Mouse (Mus musculus) spleen, adult 2 months (tissue): ENCODE data around the gene Robo2. TPM values are rescaled to one million over a fixed set of nuclear protein-coding genes. Genes with fewer than 3 reads are reported as not detected.

Source experiments
- DNase-seq, 2 experiments: peaks; one replicate each; pipeline versions ENCODE4 v3.0.0 to v3.0.0-alpha.2; 2012 to 2021; ENCODE audit warnings: low spot score in 2 of 2, low read depth in 1 of 2
- H3K27ac ChIP-seq: fragments of 200-500 bp; 2 replicates; pipeline ENCODE4 v1.5.1; 2012; ENCODE audit warnings: low read length, inconsistent platforms; ENCODE audit not compliant: insufficient read depth
- H3K27me3 ChIP-seq: fragments of 200-500 bp; 2 replicates; pipeline ENCODE4 v1.6.1; 2012; ENCODE audit warnings: mild to moderate bottlenecking, moderate library complexity, low read length, inconsistent platforms; ENCODE audit not compliant: control insufficient read depth, insufficient read depth
- H3K36me3 ChIP-seq: fragments of 200-500 bp; 2 replicates; pipeline ENCODE4 v1.6.1; 2012; ENCODE audit warnings: mild to moderate bottlenecking, low read length, inconsistent platforms; ENCODE audit not compliant: control insufficient read depth, insufficient read depth
- H3K4me1 ChIP-seq: fragments of 200-500 bp; 2 replicates; pipeline ENCODE4 v1.6.1; 2011; ENCODE audit warnings: inconsistent platforms; ENCODE audit not compliant: control insufficient read depth, insufficient read depth, insufficient read length
- H3K4me3 ChIP-seq: fragments of 200-500 bp; 2 replicates; pipeline ENCODE4 v1.5.1; 2011; ENCODE audit warnings: mild to moderate bottlenecking, inconsistent platforms; ENCODE audit not compliant: insufficient read depth, insufficient read length; ENCODE audit errors: extremely low read depth
- CTCF ChIP-seq: fragments of 200-500 bp; IDR thresholded peaks from 2 replicates; pipeline ENCODE4 v1.5.1; 2011; ENCODE audit warnings: mild to moderate bottlenecking, inconsistent platforms; ENCODE audit not compliant: insufficient read depth, insufficient read length, insufficient replicate concordance; ENCODE audit errors: extremely low read depth
- POLR2A ChIP-seq: fragments of 200-500 bp; IDR thresholded peaks from 2 replicates; pipeline ENCODE4 v1.6.1; 2011; ENCODE audit warnings: low read depth, low read length, inconsistent platforms
- WGBS: fragments of 180-500 bp; shearing (Covaris S2); methylation state at CpG from one replicate; pipeline ENCODE4 v1.1.7; 2018; 5-methylcytosine and 5-hydroxymethylcytosine counted together
- polyA plus RNA-seq: library from polyadenylated mRNA; depleted of rRNA; stranded (reverse); fragments of >200 nt; gene quantifications from 2 replicates; pipeline ENCODE4 v1.2.3, GENCODE M21; 2012

Gene Robo2
- polyA plus RNA-seq, 1 experiment = 5.2 TPM

GRCm38 (mm10) chr16:74420324-74420723 is 8.7 kb upstream of the Robo2 start:
- TF ChIP-seq CTCF = no peak
- no peak for TF ChIP-seq POLR2A
- Histone ChIP-seq H3K27me3 (no peaks in the 10 kb centered on the region), H3K36me3 (no peaks in the 10 kb centered on the region), H3K4me3 (no peak overlapping the region), H3K27ac (no peak overlapping the region), H3K4me1 (no peaks in the 10 kb centered on the region)
- DNase-seq = no peak
- WGBS = 82% methylated on average over 2 of the region's 2 CpGs

DNA sequence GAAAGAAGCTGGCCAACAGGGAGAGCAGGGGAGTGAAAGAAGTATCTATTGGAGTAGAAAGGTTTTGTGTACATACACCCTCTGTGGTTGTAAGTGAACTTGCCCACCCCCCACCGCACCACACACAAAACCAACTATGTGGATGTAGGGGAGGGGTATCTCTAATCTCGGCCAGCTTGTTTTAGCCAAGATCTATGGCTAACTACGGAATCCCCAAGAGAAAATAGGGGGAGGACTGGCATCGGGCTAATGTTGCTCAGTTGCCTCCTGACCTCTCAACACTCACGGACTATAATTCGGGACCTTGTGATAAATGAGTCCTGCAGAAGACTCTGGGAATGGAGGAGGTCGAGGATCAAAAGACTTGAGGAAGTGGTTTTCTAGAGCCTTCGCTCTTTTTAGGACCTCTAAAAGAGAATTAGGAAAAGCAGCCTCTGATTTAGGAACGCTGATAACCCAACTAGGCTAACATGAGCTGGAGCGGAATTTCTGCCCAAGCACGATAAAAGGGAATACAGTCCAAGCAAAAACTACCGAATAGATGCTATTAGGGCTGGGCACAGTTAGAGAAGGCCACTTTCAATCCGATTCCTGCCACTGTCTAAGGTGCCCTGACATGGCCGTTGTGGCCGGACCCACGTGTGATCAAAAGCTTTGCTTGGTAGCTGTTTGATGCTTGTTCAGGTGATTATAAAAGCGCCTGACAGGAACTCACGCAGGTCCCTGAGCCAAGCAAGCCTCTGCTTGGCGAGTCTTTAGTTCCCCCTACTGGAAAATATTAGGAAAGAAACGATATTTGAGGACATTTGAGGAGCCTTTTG is 1.1 kb upstream of the Robo2 start:
- Histone ChIP-seq H3K27ac (no peak overlapping the region), H3K27me3 (no peaks in the 10 kb centered on the region), H3K4me1 (no peaks in the 10 kb centered on the region), H3K36me3 (no peaks in the 10 kb centered on the region), H3K4me3 (no peak overlapping the region)
- TF ChIP-seq POLR2A (no peak), CTCF (no peak)
- no peak for DNase-seq
- WGBS = 3% methylated on average over 20 of the region's 20 CpGs

GRCm38 (mm10) chr16:74411021-74411420 is 604 bp downstream of the Robo2 start:
- no peak overlapping the region; the same call in 1 of the 2 replicates for H3K27ac ChIP-seq
- DNase-seq = no peak
- no peaks in the 10 kb centered on the region for H3K27me3 ChIP-seq
- 5% methylated on average over 16 of the region's 16 CpGs for WGBS
- no peaks in the 10 kb centered on the region for H3K36me3 ChIP-seq
- H3K4me3 ChIP-seq = peak overlapping the region; percentile 17; the same call in 1 of the 2 replicates
- no peak for TF ChIP-seq POLR2A
- TF ChIP-seq CTCF = no peak
- H3K4me1 ChIP-seq = no peaks in the 10 kb centered on the region

GRCm38 (mm10) chr16:74410125-74410524 is 1.5 kb downstream of the Robo2 start:
- no peaks in the 10 kb centered on the region for H3K27me3 ChIP-seq
- TF ChIP-seq CTCF = no peak
- TF ChIP-seq POLR2A = no peak
- no peak for DNase-seq
- 46% methylated on average over 6 of the region's 6 CpGs for WGBS
- H3K4me1 ChIP-seq = no peaks in the 10 kb centered on the region
- H3K36me3 ChIP-seq = no peaks in the 10 kb centered on the region
- H3K4me3 ChIP-seq = no peak overlapping the region
- no peak overlapping the region for H3K27ac ChIP-seq

DNA sequence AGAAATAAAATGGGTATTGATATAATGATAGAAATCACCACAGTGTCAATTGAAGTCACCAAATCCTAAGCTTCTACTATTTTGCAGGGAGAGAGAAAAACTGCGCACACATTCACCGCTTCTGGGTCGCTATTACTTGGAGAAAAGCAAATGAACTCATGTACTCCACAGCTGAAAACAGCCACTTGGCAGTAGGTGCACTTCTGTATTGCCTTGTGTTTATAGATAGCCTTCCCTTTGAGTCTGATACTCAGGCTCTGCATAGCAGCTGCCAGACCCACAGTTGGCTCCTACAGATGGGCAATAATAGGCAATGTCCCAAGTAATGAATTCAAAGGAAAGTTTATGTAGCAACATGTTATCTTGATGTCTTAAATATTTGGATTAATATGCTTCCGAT is 2.1 kb downstream of the Robo2 start:
- no peak overlapping the region for H3K27ac ChIP-seq
- no peak overlapping the region for H3K4me3 ChIP-seq
- no peaks in the 10 kb centered on the region for H3K27me3 ChIP-seq
- 86% methylated on average over 4 of the region's 4 CpGs for WGBS
- H3K36me3 ChIP-seq = no peaks in the 10 kb centered on the region
- H3K4me1 ChIP-seq = no peaks in the 10 kb centered on the region
- TF ChIP-seq CTCF (no peak), POLR2A (no peak)
- no peak for DNase-seq

GRCm38 (mm10) chr16:74408566-74408965 is 3.1 kb downstream of the Robo2 start:
- TF ChIP-seq CTCF = no peak
- TF ChIP-seq POLR2A = no peak
- H3K27me3 ChIP-seq = no peaks in the 10 kb centered on the region
- DNase-seq = no peak
- no peaks in the 10 kb centered on the region for H3K4me1 ChIP-seq
- H3K27ac ChIP-seq = no peak overlapping the region
- H3K36me3 ChIP-seq = no peaks in the 10 kb centered on the region
- WGBS = 49% methylated on average over 1 of the region's 1 CpGs
- H3K4me3 ChIP-seq = no peak overlapping the region; the same call in 1 of the 2 replicates

DNA sequence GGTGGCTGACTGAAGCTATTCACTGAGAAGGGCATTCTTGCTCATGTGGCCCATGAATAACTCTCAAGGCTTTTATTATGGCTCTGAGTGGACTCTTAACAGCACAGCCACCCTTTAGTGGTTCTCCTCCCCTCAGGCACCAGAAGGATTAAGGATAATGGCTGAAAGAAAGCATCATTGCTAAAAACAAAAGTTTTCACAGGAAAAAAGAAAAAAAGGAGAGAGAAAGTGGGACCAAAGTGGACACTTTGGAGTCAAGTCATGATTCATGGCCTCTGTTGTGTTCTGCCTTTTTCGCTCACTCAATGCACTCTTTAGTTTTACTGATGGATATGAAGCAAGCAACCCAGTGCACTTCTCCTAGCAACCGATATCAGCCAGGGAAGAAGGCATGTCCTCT is 14.3 kb downstream of the Robo2 start:
- no peaks in the 10 kb centered on the region for H3K27me3 ChIP-seq
- H3K27ac ChIP-seq = no peak overlapping the region
- 88% methylated on average over 2 of the region's 2 CpGs for WGBS
- no peaks in the 10 kb centered on the region for H3K4me1 ChIP-seq
- no peak overlapping the region for H3K4me3 ChIP-seq
- DNase-seq = no peak
- TF ChIP-seq CTCF (no peak), POLR2A (no peak)
- H3K36me3 ChIP-seq = no peaks in the 10 kb centered on the region
